Mouse (Mus musculus) adrenal gland, postnatal 25 days (tissue): ENCODE measurements around the gene Atp9a. TPM values are rescaled to one million over a fixed set of nuclear protein-coding genes. Genes with fewer than 3 reads are reported as not detected.
A peak's percentile ranks its signal among the peaks of the same experiment; 100 is the strongest.

ENCODE experiments used
- DNase-seq: peaks from one replicate; pipeline ENCODE4 v3.0.0; 2021; ENCODE audit warnings: mixed read lengths
- total RNA-seq: library from RNA; stranded (reverse); gene quantifications from 2 replicates; pipeline ENCODE4 v1.2.3, GENCODE M21; 2021

The Atp9a gene
- total RNA-seq, 1 experiment from 2014 or later: 63.6 TPM

DNA sequence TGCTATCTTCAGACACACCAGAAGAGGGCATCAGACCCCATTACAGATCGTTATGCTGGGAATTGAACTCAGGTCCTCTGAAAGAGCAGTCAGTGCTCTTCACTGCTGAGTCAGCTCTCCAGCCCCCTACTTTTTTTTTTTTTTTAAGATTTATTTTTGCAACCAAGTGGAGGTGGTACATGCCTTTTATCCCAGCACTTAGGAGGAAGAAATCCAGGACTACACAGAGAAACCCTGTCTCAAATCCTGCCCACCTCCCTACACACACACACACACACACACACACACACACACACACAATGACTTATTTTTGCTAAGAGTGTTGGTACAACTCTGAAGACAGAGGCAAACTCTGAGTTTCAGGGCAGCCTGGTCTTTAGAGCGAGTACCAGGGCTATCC is 59.5 kb downstream of the Atp9a start:
- no peak for DNase-seq

DNA sequence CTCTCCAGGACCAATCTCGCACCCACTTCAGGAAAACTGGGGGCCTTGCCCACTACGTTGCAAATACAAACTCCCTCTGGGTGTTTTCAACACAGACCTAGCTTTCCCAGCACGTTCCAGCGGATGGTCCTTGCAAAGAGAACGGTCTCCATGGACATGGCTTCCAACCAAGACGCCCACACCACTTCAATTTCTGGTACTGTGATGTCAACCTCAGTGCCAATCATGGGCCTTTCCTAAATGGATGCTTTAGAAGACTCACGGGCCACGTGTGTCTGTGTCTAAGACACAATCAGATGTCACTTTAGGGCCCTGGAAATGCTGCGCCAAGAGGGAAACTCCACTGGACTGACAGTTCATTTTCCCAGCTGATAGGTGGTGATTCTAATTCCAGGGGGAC is 60.7 kb downstream of the Atp9a start:
- DNase-seq: no peak

DNA sequence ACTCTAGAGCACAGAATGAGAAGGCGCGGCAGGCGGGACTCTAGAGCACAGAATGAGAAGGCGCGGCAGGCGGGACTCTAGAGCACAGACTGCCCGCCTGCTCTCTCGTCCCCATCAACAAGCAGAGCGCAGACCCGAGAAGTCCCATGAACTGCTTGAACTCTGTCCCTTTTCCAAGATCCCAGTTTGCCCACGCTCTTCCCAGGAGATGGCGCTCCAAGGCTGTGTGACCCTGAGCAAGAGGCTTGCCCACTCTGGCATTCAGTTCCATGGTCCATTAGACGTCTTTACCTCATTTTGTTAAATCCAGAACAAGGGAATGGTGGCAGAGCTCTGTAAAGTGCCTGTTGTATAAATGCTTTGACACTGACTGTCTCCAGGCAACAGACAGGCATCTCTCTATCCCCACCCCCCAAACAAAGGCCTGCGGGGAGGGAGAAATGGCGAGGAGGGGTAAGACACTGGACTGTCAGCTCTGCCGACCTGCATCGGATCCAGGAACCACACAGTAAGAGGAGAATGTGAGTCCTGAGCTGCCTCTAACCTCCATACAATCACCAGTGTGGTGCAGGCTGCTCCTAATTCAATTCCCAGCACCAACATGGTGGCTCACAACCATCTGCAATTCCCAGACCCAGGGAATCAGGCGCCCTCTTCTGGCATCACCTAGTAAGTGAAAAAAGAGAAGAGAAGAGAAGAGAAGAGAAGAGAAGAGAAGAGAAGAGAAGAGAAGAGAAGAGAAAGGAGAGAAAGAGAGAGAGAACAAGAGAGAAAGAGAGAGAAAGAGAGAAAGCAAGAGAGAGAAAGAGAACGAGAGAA is 62.6 kb downstream of the Atp9a start:
- DNase-seq: no peak

DNA sequence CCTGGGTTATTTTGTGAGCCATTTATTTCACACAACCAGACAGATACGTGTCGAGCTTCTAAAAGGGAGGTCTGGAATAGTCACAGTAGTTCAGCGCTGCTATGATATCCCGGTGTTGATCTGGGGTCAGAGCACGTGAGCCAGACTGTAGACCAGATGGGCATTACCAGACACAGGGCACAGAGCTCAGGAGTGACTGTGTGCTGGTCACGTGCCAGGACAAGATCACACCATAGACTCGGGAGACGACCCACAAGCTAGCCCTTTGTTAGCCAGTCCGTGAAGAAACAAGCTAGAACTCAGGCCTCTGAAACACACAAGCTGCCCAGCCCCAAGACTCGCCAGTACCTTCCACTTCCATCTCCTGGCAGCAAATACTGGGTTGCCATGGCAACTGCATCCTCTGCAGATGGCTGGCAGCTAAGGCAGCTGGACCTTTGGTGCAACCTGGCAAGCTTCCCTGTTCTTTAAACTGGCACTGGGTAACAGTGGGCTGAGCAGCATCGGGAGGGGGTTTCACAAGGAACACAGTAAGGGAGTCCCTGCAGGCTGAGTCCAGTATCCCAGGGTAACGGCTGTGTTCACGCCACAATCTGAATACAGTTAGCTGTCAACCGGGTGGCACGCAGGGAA is 63.4 kb downstream of the Atp9a start:
- no peak for DNase-seq

DNA sequence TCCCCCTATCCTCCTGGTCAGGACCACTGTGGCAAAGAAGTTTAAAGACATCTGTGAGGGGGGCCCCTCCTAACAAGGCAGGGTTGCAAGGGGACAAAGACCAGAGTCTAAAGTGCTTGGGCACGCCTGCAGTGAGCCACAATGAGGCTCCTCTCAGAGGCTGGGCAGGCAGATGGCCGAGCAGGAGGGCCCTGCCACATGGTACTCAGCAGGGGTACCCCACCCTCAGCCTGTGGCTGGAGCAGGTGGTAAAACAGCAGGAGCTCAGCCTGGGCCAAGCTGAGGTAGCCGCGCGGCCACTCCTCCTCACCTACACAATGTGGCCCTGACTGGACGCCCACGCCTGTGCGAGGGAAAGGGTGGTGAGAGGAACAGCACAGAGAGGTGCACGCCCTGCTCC is 64.6 kb downstream of the Atp9a start:
- DNase-seq: no peak

DNA sequence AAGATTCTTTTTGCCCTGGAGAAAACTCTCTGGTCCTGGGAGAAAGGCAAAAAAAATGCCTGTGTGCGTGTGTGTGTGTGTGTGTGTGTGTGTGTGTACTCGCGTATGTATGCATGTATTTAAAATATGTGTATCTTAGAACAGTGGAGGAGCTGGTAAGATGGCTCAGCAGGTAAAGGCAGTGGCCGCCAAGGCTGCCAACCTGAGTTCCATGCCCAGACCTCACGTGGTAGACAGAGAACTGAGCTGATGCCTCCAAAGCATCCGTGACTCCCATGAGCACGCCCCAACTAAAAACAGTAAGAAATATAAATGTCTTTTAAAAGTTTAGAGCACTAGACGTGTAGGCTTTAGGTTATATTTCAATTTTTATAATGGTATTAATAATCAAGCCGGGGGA is 70.5 kb downstream of the Atp9a start:
- no peak for DNase-seq

DNA sequence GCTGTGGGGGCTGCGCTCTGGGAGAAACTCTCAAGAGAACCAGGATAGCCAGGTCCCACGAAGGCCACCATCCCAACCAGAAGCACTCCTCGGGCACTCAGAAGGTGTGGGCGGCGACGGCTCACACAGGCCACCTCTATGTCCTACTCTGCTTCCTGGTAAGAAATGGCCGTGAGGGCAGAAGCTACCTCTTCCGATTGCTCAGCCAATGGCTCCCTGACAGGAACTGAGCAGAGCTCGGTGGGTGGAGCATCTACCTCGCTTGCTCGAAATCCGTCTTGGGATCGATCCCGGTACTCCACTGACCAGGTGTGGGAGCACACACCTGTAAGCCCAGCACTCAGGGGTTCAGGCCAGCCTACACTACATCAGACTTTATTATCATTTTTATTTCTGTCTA is 72.0 kb downstream of the Atp9a start:
- DNase-seq: no peak

DNA sequence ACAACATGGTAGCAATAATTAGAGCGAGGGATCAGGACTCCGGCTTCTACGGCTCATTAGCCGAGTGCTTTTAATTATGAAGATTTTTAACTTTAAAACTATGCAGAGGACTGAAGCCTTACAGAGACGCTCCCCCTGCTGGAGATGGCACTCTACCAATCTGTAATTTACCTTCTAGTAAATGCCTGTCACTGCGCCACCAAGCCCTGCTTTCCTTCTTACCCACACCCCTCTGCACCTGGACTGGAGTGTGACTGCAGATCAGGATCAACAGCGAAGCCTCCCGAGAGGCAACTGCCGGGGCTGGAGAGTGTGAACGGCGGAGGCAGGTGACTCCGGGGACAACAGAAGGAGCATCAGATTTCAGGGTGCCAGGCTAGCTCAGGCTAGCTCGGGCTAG is 72.4 kb downstream of the Atp9a start:
- no peak for DNase-seq

DNA sequence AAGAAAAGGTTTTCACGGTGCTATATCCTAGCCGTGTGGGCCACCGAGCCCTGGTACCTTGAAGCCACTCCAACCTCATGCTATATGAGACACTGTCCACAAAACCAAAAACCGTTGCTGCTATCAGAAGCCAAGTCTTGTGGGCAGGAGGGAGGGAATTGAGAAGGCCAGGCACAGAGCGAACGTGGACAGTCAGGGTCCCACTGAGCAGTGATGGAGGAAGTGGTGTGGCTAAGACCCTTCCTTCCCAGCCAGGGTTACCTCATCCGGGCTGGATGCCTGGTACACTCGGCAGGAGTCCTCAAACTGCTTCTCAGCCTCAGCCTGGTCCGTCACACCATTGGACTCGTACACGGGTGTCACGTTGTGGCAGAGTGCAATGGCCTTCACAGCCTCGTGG is 74.5 kb downstream of the Atp9a start:
- DNase-seq: no peak

DNA sequence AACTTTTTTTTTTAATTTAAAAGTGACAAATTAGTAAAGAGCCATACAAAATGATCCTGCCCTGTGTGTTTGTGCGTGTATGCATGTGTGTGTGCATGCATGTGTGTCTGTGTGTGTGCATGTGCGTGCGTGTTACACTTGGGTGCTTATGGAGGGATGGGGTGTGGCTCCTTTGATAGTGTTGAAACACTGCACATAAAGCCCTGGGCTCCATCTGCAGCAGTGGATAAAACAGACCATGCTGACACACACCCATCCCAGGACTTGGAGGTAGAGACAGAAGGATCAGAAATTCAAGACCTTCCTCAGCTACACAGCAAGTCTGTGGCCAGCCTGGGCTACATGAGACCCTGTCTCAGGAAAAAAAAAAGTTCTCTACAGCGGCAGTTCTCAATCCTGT is 76.5 kb downstream of the Atp9a start:
- DNase-seq: no peak

DNA sequence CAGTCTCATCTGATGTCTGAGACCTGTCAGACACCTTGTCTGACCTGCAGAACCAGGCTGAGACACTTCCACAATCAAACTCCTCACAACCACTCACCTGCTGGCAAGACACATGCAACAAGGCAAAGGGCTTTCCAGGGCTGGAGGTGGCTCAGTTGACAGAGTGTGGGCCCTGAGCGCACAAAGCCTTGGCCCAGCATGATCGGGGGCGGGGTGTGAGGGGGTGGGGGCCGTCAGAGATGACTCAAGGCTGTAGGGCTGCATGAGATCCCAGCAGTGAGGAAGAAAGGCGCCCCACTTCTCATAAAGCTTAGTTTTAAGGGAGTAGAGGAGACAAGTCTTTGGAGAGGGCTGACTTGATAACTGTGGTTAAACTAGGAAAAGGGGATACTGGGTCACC is 78.5 kb downstream of the Atp9a start:
- DNase-seq: no peak

DNA sequence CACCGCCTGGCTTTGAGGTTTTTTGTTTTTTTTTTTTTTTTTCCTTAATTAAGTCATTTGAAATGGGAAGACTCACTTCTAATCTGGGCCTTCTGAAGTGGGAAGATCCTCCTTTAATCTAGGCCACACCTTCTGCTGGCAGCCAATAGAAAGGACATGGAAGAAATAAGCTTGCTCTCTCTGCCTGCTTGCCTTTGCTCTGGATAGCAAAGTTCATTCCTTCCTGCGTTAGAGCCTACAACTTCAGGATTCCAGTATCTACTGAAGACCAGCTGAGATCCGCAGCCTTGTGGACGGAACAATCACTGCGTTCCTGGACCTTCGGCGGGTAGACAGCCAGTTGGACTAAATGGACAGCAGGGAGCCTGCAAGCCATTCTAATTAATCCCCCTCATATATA is 79.0 kb downstream of the Atp9a start:
- no peak for DNase-seq

DNA sequence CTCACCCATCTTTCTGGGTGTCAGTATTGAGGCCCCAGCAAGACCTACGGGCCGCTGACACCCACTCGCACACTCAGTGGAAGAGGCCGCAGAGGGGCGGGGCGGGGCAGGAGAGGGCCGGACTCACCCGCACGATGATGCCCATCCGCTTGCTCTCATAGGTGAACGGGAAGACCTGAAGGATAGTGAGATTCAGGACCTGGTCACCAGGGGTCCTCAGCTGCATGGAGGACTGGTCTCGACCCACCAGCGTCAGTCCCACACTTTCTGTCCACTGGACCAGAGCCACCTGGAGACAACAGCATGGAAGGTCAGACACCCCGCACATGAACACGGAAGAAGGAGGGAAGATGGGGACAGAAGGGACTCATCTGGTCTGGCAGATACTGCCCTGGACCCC is 80.4 kb downstream of the Atp9a start:
- DNase-seq: no peak

DNA sequence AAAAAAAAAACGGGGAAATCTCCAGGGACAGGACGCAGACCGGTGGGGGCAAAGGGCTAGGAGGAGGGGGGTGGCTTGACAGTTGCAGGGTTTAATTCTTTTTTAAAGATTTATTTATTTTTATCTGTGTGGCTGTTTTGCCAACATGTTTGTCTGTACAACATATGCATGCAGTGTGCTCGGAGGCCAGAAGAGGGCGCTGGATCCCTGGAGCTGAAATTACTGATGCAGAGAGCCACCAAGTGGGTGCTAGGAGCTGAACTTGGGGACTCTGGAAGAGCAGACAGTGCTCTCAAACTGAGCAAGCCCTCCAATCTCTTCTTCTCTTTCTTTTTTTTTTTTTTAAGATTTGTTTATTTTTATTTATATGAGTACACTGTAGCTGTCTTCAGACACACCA is 81.9 kb downstream of the Atp9a start:
- no peak for DNase-seq

DNA sequence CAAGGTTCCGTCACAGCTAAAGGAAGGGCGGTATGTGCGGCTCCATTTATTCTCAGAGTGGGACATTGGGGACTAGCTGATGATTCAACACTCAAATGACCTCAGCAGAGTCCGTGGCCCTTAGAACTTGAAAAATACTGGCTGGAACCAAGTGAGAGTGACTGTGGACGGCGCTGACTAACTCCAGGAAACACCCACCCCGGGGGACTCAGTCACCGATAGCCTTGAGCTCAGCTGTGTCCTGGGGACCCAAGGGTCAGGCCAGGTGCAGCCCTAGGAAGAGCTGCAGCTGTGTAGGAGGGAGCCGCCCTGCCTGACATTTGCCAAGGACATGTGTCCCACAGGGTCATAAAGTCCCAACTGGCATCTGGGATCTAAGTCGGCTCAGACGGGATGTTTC is 83.7 kb downstream of the Atp9a start:
- DNase-seq: peak; percentile 45

DNA sequence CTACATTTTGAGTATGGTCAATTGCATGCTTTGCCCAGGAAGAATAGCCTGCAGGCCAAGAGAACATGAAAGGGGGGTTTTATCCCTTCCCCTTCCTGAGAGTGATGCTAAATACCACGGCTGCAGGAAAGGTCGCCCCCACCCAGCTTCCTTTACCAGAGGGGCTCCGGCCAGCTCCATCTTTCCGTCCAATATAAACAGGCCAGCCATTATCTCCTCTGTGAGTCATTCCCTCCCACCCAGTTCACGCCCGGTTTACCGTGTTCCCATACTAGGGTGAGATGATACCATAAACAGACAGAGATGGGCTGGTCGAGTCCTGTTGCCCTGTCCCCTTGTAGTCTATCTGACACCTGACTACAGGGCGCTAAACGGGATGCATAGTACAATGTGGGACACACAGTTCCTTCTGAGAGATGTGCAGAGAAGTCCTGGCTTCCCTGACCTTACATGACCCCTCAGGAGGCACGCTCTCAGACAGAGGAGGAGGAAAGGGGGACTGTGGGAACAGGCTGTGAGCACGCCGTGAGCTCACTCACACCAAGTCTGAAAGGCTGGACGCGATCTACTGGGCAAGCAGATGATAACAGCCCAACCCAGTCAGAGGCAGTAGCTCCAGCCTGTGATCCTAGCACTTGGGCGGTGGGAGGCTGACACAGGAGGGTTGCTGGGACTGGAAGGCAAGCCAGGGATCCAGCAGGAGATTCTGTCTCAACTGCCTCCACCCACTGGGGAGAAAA is 85.5 kb downstream of the Atp9a start:
- no peak for DNase-seq

DNA sequence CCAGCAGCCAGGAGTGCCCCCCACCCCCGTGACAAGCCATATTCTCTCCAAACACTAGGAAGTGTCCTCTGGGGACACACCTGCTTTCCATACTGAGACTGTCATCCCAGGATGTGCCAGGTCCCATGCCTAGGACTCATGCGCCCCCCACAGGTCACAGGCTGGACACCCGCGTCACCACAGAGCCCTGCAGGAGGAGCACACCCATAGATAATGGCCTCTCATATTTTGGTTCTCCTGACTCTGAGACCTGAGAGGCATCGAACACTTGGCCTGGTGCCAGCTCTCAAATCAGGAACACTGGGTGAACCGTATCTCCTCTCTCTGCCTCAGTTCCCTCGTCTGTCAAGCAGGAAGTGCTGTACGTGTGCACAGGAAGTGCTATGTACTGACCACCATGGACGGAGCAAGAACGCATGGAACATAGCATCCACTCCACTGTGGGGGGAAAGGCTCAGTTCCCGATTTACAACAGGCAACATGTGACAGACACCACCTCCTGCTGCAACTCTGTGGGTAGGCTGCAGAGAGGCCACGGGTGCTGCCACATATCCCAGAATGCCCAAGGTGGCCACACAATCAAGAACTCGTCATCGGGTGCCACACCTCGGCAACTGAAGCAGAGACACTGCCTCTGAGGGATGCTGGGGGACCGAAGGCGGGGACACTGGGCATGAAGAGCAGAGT is 87.1 kb downstream of the Atp9a start:
- DNase-seq: no peak

DNA sequence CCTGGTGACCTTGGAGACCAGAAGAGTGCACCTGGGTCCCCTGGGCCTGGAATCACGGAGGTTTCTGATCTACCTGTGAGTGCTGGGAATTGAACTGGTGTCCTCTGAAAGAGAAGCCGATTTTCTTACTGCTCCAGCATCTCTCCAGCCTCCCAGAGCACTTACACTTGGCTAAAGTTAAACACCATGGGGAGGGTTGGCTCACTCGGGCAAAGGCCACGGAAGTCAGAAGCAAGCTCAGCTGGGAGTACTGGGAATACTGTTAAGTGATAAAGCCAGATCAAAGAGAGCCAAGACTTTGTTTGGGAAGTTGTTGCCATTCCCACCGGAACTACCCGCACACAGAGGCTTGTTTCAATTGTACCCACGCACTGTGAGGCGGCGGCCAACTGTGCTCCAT is 87.7 kb downstream of the Atp9a start:
- no peak for DNase-seq

DNA sequence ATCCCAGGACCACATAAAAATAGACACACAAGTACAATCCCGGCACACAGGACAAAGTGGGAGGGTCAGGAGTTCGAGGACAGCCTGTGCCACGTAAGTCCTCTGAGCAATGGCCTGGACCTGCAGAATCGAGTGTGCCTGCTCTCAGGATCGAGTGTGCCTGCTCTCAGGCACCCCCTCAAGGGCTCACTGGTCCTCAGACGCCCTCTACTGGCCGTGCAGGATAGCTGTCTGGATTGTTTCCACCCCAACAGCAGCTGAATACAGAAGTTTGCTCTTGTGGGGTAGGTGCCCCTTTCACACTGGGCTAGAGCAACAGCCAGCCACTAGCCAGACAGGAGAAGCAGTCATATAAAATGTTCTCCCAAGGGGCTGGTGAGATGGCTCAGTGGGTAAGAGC is 90.5 kb downstream of the Atp9a start:
- peak; percentile 43 for DNase-seq

DNA sequence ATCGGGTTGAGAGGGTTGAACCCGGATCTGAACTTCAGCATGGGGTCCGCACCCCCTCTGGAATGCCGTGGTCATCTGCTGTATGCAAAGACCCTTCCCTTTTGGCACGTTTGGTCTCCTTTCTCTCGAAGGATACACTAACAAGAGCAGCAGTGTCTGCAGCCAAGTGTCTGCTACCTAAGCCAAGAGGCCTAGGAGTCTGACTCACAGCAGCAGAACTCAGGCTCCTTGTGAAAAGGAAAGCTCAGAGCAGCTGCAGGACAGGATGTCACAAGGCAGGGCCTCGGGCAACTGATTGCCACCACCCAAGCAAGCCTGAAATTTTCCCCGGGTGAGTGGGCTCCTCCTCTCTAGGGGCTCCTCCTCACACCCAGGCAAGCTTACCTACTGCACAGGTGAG is 94.0 kb downstream of the Atp9a start:
- no peak for DNase-seq

DNA sequence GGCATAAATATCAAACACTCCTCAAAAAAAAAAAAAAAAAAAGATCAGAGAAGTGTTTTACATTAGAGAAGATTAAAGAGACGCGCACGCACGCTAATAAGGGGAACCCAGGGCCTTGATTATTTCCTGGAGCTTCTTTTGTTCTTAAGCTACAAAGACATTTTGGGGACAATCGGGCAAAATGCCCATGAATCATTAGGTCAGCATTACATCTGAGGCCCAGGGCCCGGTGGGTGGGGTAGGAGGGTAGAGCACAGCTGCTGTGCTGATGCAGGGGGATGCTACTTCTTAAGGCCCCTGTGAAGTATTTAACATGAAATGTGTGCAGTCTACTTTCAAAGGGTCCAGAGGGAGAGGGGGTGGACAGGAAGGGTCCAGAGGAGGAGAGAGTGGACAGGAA is 97.4 kb downstream of the Atp9a start:
- DNase-seq: no peak

DNA sequence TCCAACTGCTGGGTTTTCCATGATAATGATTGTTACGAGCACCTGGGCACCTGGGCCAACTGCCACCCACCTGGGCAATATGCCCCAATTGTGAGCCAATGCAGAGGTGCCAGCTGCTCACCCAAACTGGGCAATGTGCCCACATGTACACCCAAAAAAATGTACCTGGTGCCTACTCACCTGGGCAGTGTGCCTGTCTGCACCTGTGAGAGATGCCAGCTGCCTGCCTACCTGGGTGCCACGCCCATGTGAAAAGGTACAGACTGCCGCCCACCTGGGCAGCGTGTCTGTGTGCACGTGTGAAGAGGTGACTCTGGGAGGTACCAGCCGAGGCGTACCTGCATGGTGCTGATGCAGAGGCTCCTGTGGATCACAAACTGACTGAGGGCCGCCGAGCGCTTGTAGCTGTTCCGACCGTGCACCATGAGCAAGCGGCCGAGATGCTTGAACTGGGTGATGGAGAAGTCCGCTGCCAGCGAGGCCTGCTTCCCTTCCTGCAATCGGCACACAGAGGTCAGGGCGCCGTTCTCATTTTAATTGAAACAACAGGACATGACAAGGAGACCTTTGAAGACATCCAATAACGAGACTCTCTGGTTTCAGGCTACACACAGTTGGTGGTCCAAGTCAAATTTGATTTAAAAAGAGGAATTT is 98.6 kb downstream of the Atp9a start:
- DNase-seq: no peak
